Mouse (Mus musculus) granulocyte monocyte progenitor cell, adult 5-6 weeks (primary cell): ENCODE results near the gene Mapt. TPM values are rescaled to one million over a fixed set of nuclear protein-coding genes. Genes with fewer than 3 reads are reported as not detected.

Experiments used
- ATAC-seq: replicated peaks from 2 replicates; pipeline ENCODE4 v1.8.0; 2016; ENCODE audit warnings: mild to moderate bottlenecking, moderate TSS enrichment, inconsistent platforms; ENCODE audit not compliant: poor library complexity, severe bottlenecking
- total RNA-seq, 2 experiments: library from RNA; stranded (forward) in 1 of 2; stranded (reverse) in 1 of 2; fragments of 200-712, 200-1000 nt in 1 of 2; fragments of >200 nt in 1 of 2; fragmentation: Nextera tagmentation in 1 of 2; gene quantifications; 2 replicates each; pipeline ENCODE4 v1.2.3; 2014 to 2017

The Mapt gene
- total RNA-seq, 2 experiments from 2014 or later: not detected

GRCm38 (mm10) chr11:104362704-104363103, 131.5 kb downstream of the Mapt start:
- no peak for ATAC-seq

GRCm38 (mm10) chr11:104363823-104364600, 132.8 kb downstream of the Mapt start:
- no peak for ATAC-seq

- ATAC-seq: peak; percentile 98
These were observed 136.4 kb downstream of the Mapt start for GRCm38 (mm10) chr11:104367486-104368190.

GRCm38 (mm10) chr11:104376291-104376690, 145.1 kb downstream of the Mapt start:
- no peak for ATAC-seq

- ATAC-seq: no peak
These were observed 148.4 kb downstream of the Mapt start for GRCm38 (mm10) chr11:104379635-104380034.

Other genes starting within 250 kb of the Mapt start
- not detected in 2 replicates for gene Crhr1, start 98.5 kb upstream of the Mapt start, total RNA-seq (2014; fragmentation: Nextera tagmentation)
- not detected in 2 replicates for gene Crhr1, start 98.5 kb upstream of the Mapt start, total RNA-seq (2017)
- gene Sppl2c, start 45.1 kb upstream of the Mapt start, total RNA-seq (2014; fragmentation: Nextera tagmentation): not detected in 2 replicates
- not detected in 2 replicates for gene Sppl2c, start 45.1 kb upstream of the Mapt start, total RNA-seq (2017)
- gene Kansl1, start 237.5 kb downstream of the Mapt start, total RNA-seq (2014; fragmentation: Nextera tagmentation): 53.8 and 60.4 TPM in 2 replicates
- 32.3 and 40.1 TPM in 2 replicates for gene Kansl1, start 237.5 kb downstream of the Mapt start, total RNA-seq (2017)